Mouse (Mus musculus) thymus, adult 2 months (tissue): Measurements from ENCODE around the gene Ddx42.

Experiments
- CTCF ChIP-seq: fragments of 200-500 bp; IDR thresholded peaks from 2 replicates; pipeline ENCODE4 v1.5.1; 2012; ENCODE audit warnings: mild to moderate bottlenecking, control low read depth, low read length, moderate library complexity, borderline replicate concordance; ENCODE audit not compliant: control insufficient read depth, poor library complexity, insufficient read depth; ENCODE audit errors: extremely low read depth
- POLR2A ChIP-seq: fragments of 200-500 bp; IDR thresholded peaks from 2 replicates; pipeline ENCODE4 v1.6.1; 2012; ENCODE audit warnings: mild to moderate bottlenecking, low read length, control low read depth, moderate library complexity; ENCODE audit not compliant: control insufficient read depth, poor library complexity, insufficient read depth; ENCODE audit errors: extremely low read depth

- TF ChIP-seq POLR2A (no peak), CTCF (no peak)
Observed at GRCm38 (mm10) chr11:106249326-106249725, 32.6 kb downstream of the Ddx42 start.
